Mouse (Mus musculus) CD4-positive, CD25-positive, alpha-beta regulatory T cell, adult 4 months (primary cell): ENCODE results near the gene Lmf2. TPM values are rescaled to one million over a fixed set of nuclear protein-coding genes. Genes with fewer than 3 reads are reported as not detected.

Experiments
- ATAC-seq: one replicate; pipeline ENCODE4 v1.8.0; 2017
- polyA plus RNA-seq, 2 experiments: library from polyadenylated mRNA; unstranded; fragments of 100-300 nt; shearing (Covaris generic); gene quantifications; one replicate each; pipeline ENCODE4 v1.2.1; 2017

The Lmf2 gene
- polyA plus RNA-seq, 2 experiments from 2014 or later = 23.5 to 40.7 TPM

GRCm38 (mm10) chr15:89314511-89315189, 40.8 kb downstream of the Lmf2 start:
- no peak for ATAC-seq

GRCm38 (mm10) chr15:89314107-89314506, 41.4 kb downstream of the Lmf2 start:
- ATAC-seq = no peak

GRCm38 (mm10) chr15:89313359-89313758, 42.1 kb downstream of the Lmf2 start:
- no peak for ATAC-seq

- ATAC-seq = peak; percentile 93
Observed at GRCm38 (mm10) chr15:89309962-89310498, 45.4 kb downstream of the Lmf2 start.

- ATAC-seq = no peak
Observed at GRCm38 (mm10) chr15:89308406-89309139, 46.9 kb downstream of the Lmf2 start.

GRCm38 (mm10) chr15:89307461-89307860, 48.0 kb downstream of the Lmf2 start:
- ATAC-seq = no peak

GRCm38 (mm10) chr15:89305966-89306365, 49.5 kb downstream of the Lmf2 start:
- no peak for ATAC-seq

Other genes starting within 250 kb of the Lmf2 start
- 10 to 100 TPM; 16.0 to 17.5 TPM for gene Tubgcp6, start 232.5 kb downstream of the Lmf2 start, polyA plus RNA-seq
- 10 to 100 TPM; 34.9 to 63.5 TPM for gene Hdac10, start 227.0 kb downstream of the Lmf2 start, polyA plus RNA-seq
- gene Mapk12, start 215.0 kb downstream of the Lmf2 start, polyA plus RNA-seq = 1 to 10 TPM; 5.2 to 5.6 TPM
- gene Mapk11, start 206.0 kb downstream of the Lmf2 start, polyA plus RNA-seq = 10 to 100 TPM; 21.7 to 39.5 TPM
- 1 to 10 TPM in 1 of 2 experiments, under 1 TPM in 1; 0.85 to 2.8 TPM for gene Plxnb2, start 174.9 kb downstream of the Lmf2 start, polyA plus RNA-seq
- gene Dennd6b, start 159.2 kb downstream of the Lmf2 start, polyA plus RNA-seq = 10 to 100 TPM; 13.5 to 18.4 TPM
- 10 to 100 TPM; 25.3 to 28.0 TPM for gene Ppp6r2, start 144.1 kb downstream of the Lmf2 start, polyA plus RNA-seq
- 100 to 1,000 TPM in 1 of 2 experiments, 10 to 100 TPM in 1; 87.6 to 124 TPM for gene Sbf1, start 40.3 kb downstream of the Lmf2 start, polyA plus RNA-seq
- not detected for gene Adm2, start 32.9 kb downstream of the Lmf2 start, polyA plus RNA-seq
- not detected for gene Miox, start 21.3 kb downstream of the Lmf2 start, polyA plus RNA-seq
- gene Ncaph2, start 60 bp upstream of the Lmf2 start, polyA plus RNA-seq = 100 to 1,000 TPM; 189 to 193 TPM
- gene Sco2, start 18.2 kb upstream of the Lmf2 start, polyA plus RNA-seq = 1 to 10 TPM; 1.6 to 3.0 TPM
- gene Tymp, start 21.4 kb upstream of the Lmf2 start, polyA plus RNA-seq = not detected
- 1 to 10 TPM in 1 of 2 experiments, not detected in 1; 2.5 TPM for gene Odf3b, start 23.6 kb upstream of the Lmf2 start, polyA plus RNA-seq
- not detected for gene Klhdc7b, start 29.3 kb upstream of the Lmf2 start, polyA plus RNA-seq
- not detected for gene Syce3, start 54.8 kb upstream of the Lmf2 start, polyA plus RNA-seq
- under 1 TPM; 0.28 to 0.62 TPM for gene Cpt1b, start 70.2 kb upstream of the Lmf2 start, polyA plus RNA-seq
- 1 to 10 TPM; 5.7 to 8.2 TPM for gene C730034F03Rik, start 73.9 kb upstream of the Lmf2 start, polyA plus RNA-seq
- gene Gm44502, start 74.0 kb upstream of the Lmf2 start, polyA plus RNA-seq = not detected
- gene Chkb, start 74.2 kb upstream of the Lmf2 start, polyA plus RNA-seq = 10 to 100 TPM; 54.6 to 66.7 TPM
- under 1 TPM; 0.32 to 0.44 TPM for gene Mapk8ip2, start 98.3 kb upstream of the Lmf2 start, polyA plus RNA-seq
- gene Arsa, start 121.8 kb upstream of the Lmf2 start, polyA plus RNA-seq = 10 to 100 TPM; 10.2 to 12.6 TPM
- not detected for gene Shank3, start 144.0 kb upstream of the Lmf2 start, polyA plus RNA-seq
- not detected for gene Acr, start 212.7 kb upstream of the Lmf2 start, polyA plus RNA-seq
- gene Rabl2, start 236.3 kb upstream of the Lmf2 start, polyA plus RNA-seq = 1 to 10 TPM; 1.3 to 2.2 TPM